Mouse (Mus musculus) neural tube, embryonic 14.5 days (tissue): Measurements from ENCODE around the gene Usp33. TPM values are rescaled to one million over a fixed set of nuclear protein-coding genes. Genes with fewer than 3 reads are reported as not detected.

Source experiments
- ATAC-seq: fragments of 200-750 bp; cut with Nextera tagmentation; 2 replicates; pipeline ENCODE4 v1.8.0; 2017; ENCODE audit warnings: low read depth, mild to moderate bottlenecking, moderate TSS enrichment, moderate library complexity
- H3K27ac ChIP-seq: fragments of 300-500 bp; sonication (generic); 2 replicates; pipeline ENCODE4 v1.5.1; 2014; ENCODE audit warnings: low read depth, mild to moderate bottlenecking, control low read depth, low read length, moderate library complexity, mixed read lengths
- H3K27me3 ChIP-seq: fragments of 300-500 bp; sonication (generic); 2 replicates; pipeline ENCODE4 v1.6.1; 2014; ENCODE audit warnings: low read length; ENCODE audit not compliant: control insufficient read depth, insufficient read depth
- H3K36me3 ChIP-seq: fragments of 300-500 bp; sonication (generic); 2 replicates; pipeline ENCODE4 v1.6.1; 2014; ENCODE audit warnings: low read length, mixed read lengths; ENCODE audit not compliant: control insufficient read depth, insufficient read depth
- H3K4me1 ChIP-seq: fragments of 300-500 bp; sonication (generic); 2 replicates; pipeline ENCODE4 v1.6.1; 2014; ENCODE audit warnings: low read length; ENCODE audit not compliant: control insufficient read depth, insufficient read depth
- H3K4me2 ChIP-seq: fragments of 300-500 bp; sonication (generic); 2 replicates; pipeline ENCODE4 v1.6.1; 2014; ENCODE audit warnings: mild to moderate bottlenecking, low read depth, low read length, control low read depth
- H3K4me3 ChIP-seq: fragments of 300-500 bp; sonication (generic); 2 replicates; pipeline ENCODE4 v1.5.1; 2014; ENCODE audit warnings: low read depth, low read length, control low read depth, mixed read lengths
- H3K9ac ChIP-seq: fragments of 300-500 bp; sonication (generic); replicated peaks from 2 replicates; pipeline ENCODE4 v1.6.1; 2014; ENCODE audit warnings: low read depth, mild to moderate bottlenecking, control low read depth, low read length, mixed read lengths
- H3K9me3 ChIP-seq: fragments of 300-500 bp; sonication (generic); 2 replicates; pipeline ENCODE4 v1.6.1; 2016; ENCODE audit warnings: low read length; ENCODE audit not compliant: control insufficient read depth
- WGBS: fragments of 180-500 bp; shearing (Covaris S2); extraction: QIAGEN DNeasy Blood & Tissue Kit; methylation state at CpG from one replicate; pipeline ENCODE4 v1.1.7; 2014; 5-methylcytosine and 5-hydroxymethylcytosine counted together
- polyA plus RNA-seq: library from polyadenylated mRNA; unstranded; fragments of >200 nt; fragmentation: Nextera tagmentation; extraction: Ambion mirVana; gene quantifications from 2 replicates; pipeline ENCODE4 v1.2.1, GENCODE M21; 2014

Gene Usp33
- 126 and 128 TPM in 2 replicates for polyA plus RNA-seq

- peak; percentile 98 for ATAC-seq
- Histone ChIP-seq H3K4me2 (peak within 1 kb of the TSS; percentile 63), H3K36me3 (no peaks in the 10 kb centered on the region), H3K9ac (peak within 1 kb of the TSS; percentile 93), H3K4me1 (peaks cover 11% of the 10 kb centered on the region), H3K27ac (peak within 1 kb of the TSS; percentile 78), H3K9me3 (no peaks in the 10 kb centered on the region), H3K27me3 (no peaks in the 10 kb centered on the region), H3K4me3 (peak within 1 kb of the TSS; percentile 77)
- 9% methylated on average over 29 of the region's 44 CpGs for WGBS
Observed at GRCm38 (mm10) chr3:152345732-152346632, at the start of gene Usp33. Gene Usp33, plus strand, starts transcription at chr3:152346478.

GRCm38 (mm10) chr3:152300376-152301337, 45.6 kb upstream of the Usp33 start:
- ATAC-seq: no peak
- H3K4me3 ChIP-seq: no peak overlapping the region
- no peak overlapping the region for H3K9ac ChIP-seq
- no peak overlapping the region for H3K27ac ChIP-seq
- no peaks in the 10 kb centered on the region for H3K27me3 ChIP-seq
- no peak overlapping the region for H3K4me2 ChIP-seq
- H3K4me1 ChIP-seq: no peaks in the 10 kb centered on the region
- WGBS: 82% methylated on average over 14 of the region's 14 CpGs
- peaks cover 9% of the 10 kb centered on the region; the same call in 1 of the 2 replicates for H3K36me3 ChIP-seq
- no peaks in the 10 kb centered on the region for H3K9me3 ChIP-seq

- no peaks in the 10 kb centered on the region for H3K27me3 ChIP-seq
- H3K9me3 ChIP-seq: no peaks in the 10 kb centered on the region
- H3K27ac ChIP-seq: no peak overlapping the region
- H3K4me1 ChIP-seq: no peaks in the 10 kb centered on the region
- H3K4me2 ChIP-seq: no peak overlapping the region
- no peak for ATAC-seq
- 86% methylated on average over 9 of the region's 9 CpGs for WGBS
- H3K4me3 ChIP-seq: no peak overlapping the region
- no peak overlapping the region for H3K9ac ChIP-seq
- peaks cover 11% of the 10 kb centered on the region; the same call in 1 of the 2 replicates for H3K36me3 ChIP-seq
Observed at GRCm38 (mm10) chr3:152302991-152303390, 43.3 kb upstream of the Usp33 start.

GRCm38 (mm10) chr3:152304093-152304815, 42.0 kb upstream of the Usp33 start:
- ATAC-seq: no peak
- 56% methylated on average over 6 of the region's 6 CpGs for WGBS
- Histone ChIP-seq H3K4me3 (no peak overlapping the region), H3K27ac (no peak overlapping the region), H3K4me1 (no peaks in the 10 kb centered on the region), H3K9ac (no peak overlapping the region), H3K36me3 (peaks cover 11% of the 10 kb centered on the region; the same call in 1 of the 2 replicates), H3K4me2 (no peak overlapping the region), H3K27me3 (no peaks in the 10 kb centered on the region), H3K9me3 (no peaks in the 10 kb centered on the region)

- Histone ChIP-seq H3K36me3 (peaks cover 11% of the 10 kb centered on the region; the same call in 1 of the 2 replicates), H3K9me3 (no peaks in the 10 kb centered on the region), H3K4me3 (no peak overlapping the region), H3K9ac (no peak overlapping the region), H3K27me3 (no peaks in the 10 kb centered on the region), H3K4me2 (no peak overlapping the region), H3K4me1 (no peaks in the 10 kb centered on the region), H3K27ac (no peak overlapping the region)
- 85% methylated on average over 8 of the region's 8 CpGs for WGBS
- ATAC-seq: no peak
Observed at GRCm38 (mm10) chr3:152305080-152305479, 41.2 kb upstream of the Usp33 start.

GRCm38 (mm10) chr3:152305971-152306370, 40.3 kb upstream of the Usp33 start:
- Histone ChIP-seq H3K27ac (no peak overlapping the region), H3K4me3 (no peak overlapping the region), H3K4me2 (no peak overlapping the region), H3K27me3 (no peaks in the 10 kb centered on the region), H3K36me3 (peaks cover 11% of the 10 kb centered on the region; the same call in 1 of the 2 replicates), H3K9ac (no peak overlapping the region), H3K9me3 (no peaks in the 10 kb centered on the region), H3K4me1 (no peaks in the 10 kb centered on the region)
- ATAC-seq: no peak
- 90% methylated on average over 4 of the region's 4 CpGs for WGBS

- no peak for ATAC-seq
- WGBS: 63% methylated on average over 10 of the region's 10 CpGs
- H3K27ac ChIP-seq: no peak overlapping the region
Observed at GRCm38 (mm10) chr3:152308485-152309249, 37.6 kb upstream of the Usp33 start.

DNA sequence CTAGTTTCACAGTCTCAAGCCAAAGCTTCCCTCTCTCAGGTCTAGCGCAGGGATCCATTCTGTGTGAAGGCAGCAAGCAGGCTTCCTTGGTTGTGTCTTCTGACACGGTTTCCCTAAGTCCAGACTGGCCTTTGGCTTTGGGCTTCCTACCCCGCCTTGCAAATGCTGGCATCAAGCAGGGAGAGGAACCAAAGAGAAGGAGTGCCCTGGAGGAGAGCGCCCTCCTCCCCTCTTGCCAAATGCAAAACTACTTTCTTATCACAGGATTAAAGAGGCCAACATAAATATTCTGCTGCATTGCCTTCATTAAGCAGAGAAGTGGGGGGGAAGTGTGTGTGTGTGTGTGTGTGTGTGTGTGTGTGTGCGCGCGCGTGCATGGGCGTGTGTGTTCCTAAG, 37.0 kb upstream of the Usp33 start:
- no peaks in the 10 kb centered on the region for H3K27me3 ChIP-seq
- H3K4me1 ChIP-seq: no peaks in the 10 kb centered on the region
- no peak overlapping the region for H3K4me3 ChIP-seq
- H3K27ac ChIP-seq: no peak overlapping the region
- H3K9me3 ChIP-seq: no peaks in the 10 kb centered on the region
- peaks cover 20% of the 10 kb centered on the region for H3K36me3 ChIP-seq
- H3K4me2 ChIP-seq: no peak overlapping the region
- no peak overlapping the region for H3K9ac ChIP-seq
- ATAC-seq: no peak
- WGBS: 93% methylated on average over 9 of the region's 9 CpGs

More at GRCm38 (mm10) chr3:152308485-152309249, 37.6 kb upstream of the Usp33 start:
- H3K9me3 ChIP-seq: no peaks in the 10 kb centered on the region
- H3K27me3 ChIP-seq: no peaks in the 10 kb centered on the region
- peaks cover 20% of the 10 kb centered on the region for H3K36me3 ChIP-seq
- no peaks in the 10 kb centered on the region for H3K4me1 ChIP-seq
- no peak overlapping the region for H3K4me3 ChIP-seq
- H3K4me2 ChIP-seq: no peak overlapping the region
- no peak overlapping the region for H3K9ac ChIP-seq
